In the genomic region with DNA sequence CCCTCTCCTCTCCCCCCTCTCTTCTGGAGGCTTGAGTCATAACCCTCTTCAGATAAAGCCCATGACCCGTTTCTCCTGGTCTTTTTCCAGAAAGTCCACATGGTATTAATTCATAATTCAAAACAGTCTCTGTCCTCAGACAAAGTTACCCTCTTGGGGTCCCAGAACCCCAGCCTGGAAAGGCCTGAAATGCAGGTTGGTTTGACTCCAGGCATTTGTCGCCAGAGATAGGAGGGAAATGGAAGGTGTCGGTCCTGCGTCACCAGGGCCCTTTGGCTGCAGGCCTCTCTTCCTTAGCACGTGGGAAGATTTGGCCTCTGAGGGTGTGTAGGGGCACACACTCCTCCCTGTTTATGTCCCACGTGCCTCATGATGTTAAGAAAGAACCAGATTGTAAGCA, we compare ENCODE assay signal across 22 mouse cellular contexts.
DNase-seq lines count a peak whose midpoint lies in the region; ATAC-seq and TF ChIP-seq lines count a peak whose summit lies in the region.
"Had no signal": no experiment of that assay in that cellular context is flagged by ENCODE, and none has a peak within 500 bp of the region (broad histone marks: within the 10 kb centered on the region; RNA-seq: fewer than 3 reads in every experiment).

No protein-coding gene starts in this region.

- H3K27ac ChIP-seq in embryonic facial prominence, embryonic 13.5 days, result peak overlapping the region; percentile 29; the same call in 1 of the 2 replicates
- H3K27ac ChIP-seq in embryonic facial prominence, embryonic 10.5 days (replicated peaks), result no peak overlapping the region
- peak overlapping the region; percentile 7; the same call in 1 of the 2 replicates for H3K27ac ChIP-seq in embryonic fibroblast, embryonic 13.5 days (ENCODE audit: insufficient read depth, low read length)
- H3K27ac ChIP-seq: forebrain, embryonic 12.5 days; hindbrain, embryonic 14.5 days; intestine, embryonic 15.5 days; kidney, embryonic 15.5 days; midbrain, embryonic 12.5 days; neural tube, embryonic 15.5 days; stomach, postnatal 0 days had no signal

- H3K27me3 ChIP-seq in embryonic facial prominence, embryonic 13.5 days, result no peaks in the 10 kb centered on the region
- H3K27me3 ChIP-seq in embryonic facial prominence, embryonic 10.5 days (replicated peaks; ENCODE audit: low read depth, poor library complexity, severe bottlenecking), result no peaks in the 10 kb centered on the region
- H3K27me3 ChIP-seq: embryonic facial prominence, embryonic 12.5 days; forebrain, embryonic 12.5 days; intestine, embryonic 15.5 days; kidney, embryonic 15.5 days; midbrain, embryonic 12.5 days; neural tube, embryonic 15.5 days had no signal

- peaks cover 61% of the 10 kb centered on the region for H3K4me1 ChIP-seq in embryonic facial prominence, embryonic 13.5 days
- H3K4me1 ChIP-seq in embryonic facial prominence, embryonic 10.5 days, result peaks cover 54% of the 10 kb centered on the region
- H3K4me1 ChIP-seq in embryonic fibroblast, embryonic 13.5 days (ENCODE audit: control insufficient read depth, insufficient read depth, low read length), result peaks cover 4% of the 10 kb centered on the region; the same call in 1 of the 2 replicates

- no peaks in the 10 kb centered on the region for H3K9me3 ChIP-seq in embryonic facial prominence, embryonic 13.5 days
- H3K9me3 ChIP-seq in embryonic facial prominence, embryonic 10.5 days, result no peaks in the 10 kb centered on the region
- H3K9me3 ChIP-seq: embryonic facial prominence, embryonic 12.5 days; forebrain, embryonic 12.5 days; intestine, embryonic 15.5 days; kidney, embryonic 15.5 days; midbrain, embryonic 12.5 days; neural tube, embryonic 15.5 days had no signal

- TF ChIP-seq POLR2A in embryonic fibroblast, embryonic 13.5 days (IDR thresholded peaks at IDR 0.05; ENCODE audit: low read depth, low read length), result no peak

- H3K9ac ChIP-seq in embryonic facial prominence, embryonic 13.5 days, result no peak overlapping the region
- H3K9ac ChIP-seq: embryonic facial prominence, embryonic 12.5 days; forebrain, embryonic 12.5 days; hindbrain, embryonic 14.5 days; intestine, embryonic 15.5 days; kidney, embryonic 15.5 days; liver, postnatal 0 days; midbrain, embryonic 12.5 days; neural tube, embryonic 15.5 days had no signal

- H3K4me2 ChIP-seq in embryonic facial prominence, embryonic 13.5 days, result no peak overlapping the region
- H3K4me2 ChIP-seq: embryonic facial prominence, embryonic 12.5 days; forebrain, embryonic 12.5 days; hindbrain, embryonic 14.5 days; intestine, embryonic 15.5 days; kidney, embryonic 15.5 days; midbrain, embryonic 12.5 days; neural tube, embryonic 15.5 days had no signal

- no peaks in the 10 kb centered on the region for H3K36me3 ChIP-seq in embryonic facial prominence, embryonic 13.5 days
- no peaks in the 10 kb centered on the region for H3K36me3 ChIP-seq in embryonic facial prominence, embryonic 10.5 days (replicated peaks)
- H3K36me3 ChIP-seq: embryonic facial prominence, embryonic 12.5 days; forebrain, embryonic 12.5 days; intestine, embryonic 15.5 days; kidney, embryonic 15.5 days; midbrain, embryonic 12.5 days; neural tube, embryonic 15.5 days had no signal

- H3K4me3 ChIP-seq in embryonic facial prominence, embryonic 13.5 days, result no peak overlapping the region
- no peak overlapping the region for H3K4me3 ChIP-seq in embryonic facial prominence, embryonic 10.5 days
- no peak overlapping the region for H3K4me3 ChIP-seq in embryonic fibroblast, embryonic 13.5 days (ENCODE audit: insufficient read depth, low read length)
- H3K4me3 ChIP-seq: embryonic facial prominence, embryonic 12.5 days; forebrain, embryonic 12.5 days; intestine, embryonic 15.5 days; kidney, embryonic 15.5 days; midbrain, embryonic 12.5 days; neural tube, embryonic 15.5 days had no signal

- 34% methylated on average over 6 of the region's 6 CpGs for WGBS in embryonic facial prominence, embryonic 13.5 days
- WGBS in embryonic facial prominence, embryonic 10.5 days, result 72% methylated on average over 6 of the region's 6 CpGs

- DNase-seq in embryonic facial prominence, embryonic 10.5 days (ENCODE audit: low spot score), result no peak
- DNase-seq in MN1 (ENCODE audit: low spot score), result peak; percentile 30
- peak; percentile 34 to 51 for DNase-seq in heart, postnatal 14 days
- DNase-seq in thymus, postnatal 0 days (ENCODE audit: low spot score), result no peak
- no peak for DNase-seq in gastrocnemius, adult 8-10 months (ENCODE audit: low spot score in 2 of 2)
- no peak for DNase-seq in kidney, postnatal 25 days
- DNase-seq: B cell, adult 2 months; cerebellum, postnatal 36 days; liver; liver, postnatal 0 days; right cerebral cortex, postnatal 25 days; thymus, postnatal 14 days had no signal

- TF ChIP-seq CTCF in embryonic fibroblast, embryonic 13.5 days (IDR thresholded peaks at IDR 0.05; ENCODE audit: borderline replicate concordance, insufficient read depth, low read length), result no peak

- intact Hi-C loops in heart, postnatal 14 days (cut with DNase I), result no loop called here

- no peak for ATAC-seq in embryonic facial prominence, embryonic 13.5 days (ENCODE audit: insufficient number of reproducible peaks, insufficient read depth, low FRiP score, low TSS enrichment, low read depth)
- ATAC-seq: intestine, embryonic 15.5 days; liver, postnatal 0 days had no signal

Comparison
In these comparisons a context has a peak if more than half of its experiments do, and no peak if none do; other contexts are left out.
1. DNase-seq: peak in MN1 (single experiment) and heart, postnatal 14 days (2 of 2); none in embryonic facial prominence, embryonic 10.5 days (single experiment), thymus, postnatal 0 days (single experiment), gastrocnemius, adult 8-10 months (0 of 2) and kidney, postnatal 25 days (0 of 2).